Mouse (Mus musculus) urinary bladder, postnatal 14 days (tissue): ENCODE data around the gene Klhl11.

Experiments used
- DNase-seq: peaks from one replicate; pipeline ENCODE4 v3.0.0; 2021; ENCODE audit warnings: low spot score

Klhl11 gene

DNA sequence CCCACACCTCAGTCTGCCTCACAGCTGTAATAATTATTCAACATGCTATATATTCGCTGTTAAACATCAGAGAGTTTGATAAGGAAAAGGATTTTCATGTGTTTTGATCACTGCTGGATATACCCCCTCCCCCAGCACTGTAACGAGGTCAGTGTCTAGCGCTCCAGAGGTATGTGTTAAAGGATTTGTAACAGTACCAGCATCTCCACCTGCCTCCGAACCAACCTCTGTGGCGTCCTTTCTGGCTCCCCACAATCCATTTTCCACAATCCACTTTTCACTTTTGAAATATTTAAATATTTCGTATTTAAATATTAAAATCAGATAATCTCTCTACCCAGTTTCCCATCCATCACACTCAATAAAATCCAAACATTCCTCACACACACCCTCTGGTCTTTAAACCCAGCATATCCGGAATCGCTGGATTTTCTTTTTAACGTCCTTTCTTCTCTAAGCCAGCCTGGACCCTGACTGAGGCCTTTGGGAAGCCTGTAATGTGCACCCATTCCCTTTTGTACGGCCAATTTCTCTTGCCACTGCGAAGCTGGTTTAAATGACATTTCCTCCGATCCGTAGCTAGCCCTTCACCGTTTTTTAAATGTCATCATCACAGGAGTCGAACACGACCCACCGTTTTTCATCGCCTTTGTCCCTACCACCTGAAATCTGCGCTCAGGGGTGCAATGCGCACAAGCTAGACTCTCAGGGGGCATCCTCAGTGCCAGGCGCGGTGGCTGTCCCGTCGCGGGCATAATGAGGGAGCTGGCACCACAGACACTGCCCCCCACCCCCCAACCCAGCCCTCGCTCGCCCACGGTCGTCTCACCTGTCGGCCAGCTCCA, 967 bp downstream of the Klhl11 start:
- no peak for DNase-seq

DNA sequence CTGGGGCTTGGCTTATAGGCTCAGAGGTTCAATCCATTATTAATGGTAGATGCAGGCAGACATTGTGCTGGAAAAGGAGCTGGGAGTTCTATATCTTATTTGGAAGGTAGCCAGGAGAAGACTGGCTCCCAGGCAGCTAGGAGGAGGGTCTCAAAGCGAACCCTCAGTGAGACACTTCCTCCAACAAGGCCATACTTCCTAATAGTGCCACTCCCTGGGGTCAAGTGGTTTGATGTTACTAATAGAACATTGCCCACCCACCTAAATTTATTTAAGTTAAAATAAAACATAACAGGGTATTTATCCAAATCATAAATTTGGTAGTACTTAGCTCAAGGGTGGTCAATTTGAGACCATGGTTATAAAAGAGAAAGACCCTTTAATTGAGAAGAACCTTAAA, 6.7 kb downstream of the Klhl11 start:
- DNase-seq = no peak

DNA sequence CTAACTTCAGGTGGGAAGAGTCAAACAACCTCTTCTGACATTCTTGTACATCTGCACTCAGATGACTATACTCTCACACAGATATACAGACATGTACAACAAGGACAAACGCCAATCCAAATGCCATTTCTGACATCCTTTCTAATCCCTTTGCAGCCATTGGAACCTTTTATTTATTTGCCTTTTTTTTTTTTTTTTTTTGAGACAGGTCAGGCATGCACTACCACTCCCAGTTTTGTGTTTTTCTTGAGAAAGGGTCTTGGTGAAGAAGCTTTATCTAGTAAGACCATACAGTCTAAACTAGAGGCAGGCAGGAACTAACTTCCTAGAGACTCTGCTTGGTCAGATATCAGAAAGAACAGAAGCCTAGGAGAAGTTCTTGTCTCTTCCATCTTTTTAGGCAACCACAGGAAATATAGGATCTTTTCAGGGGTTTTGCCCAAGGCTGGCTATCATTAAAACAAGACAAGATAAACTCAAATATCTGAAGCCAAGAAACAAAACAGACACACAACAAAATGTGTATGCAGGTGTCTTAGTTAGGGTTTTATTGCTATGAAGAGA, 7.2 kb downstream of the Klhl11 start:
- no peak for DNase-seq

DNA sequence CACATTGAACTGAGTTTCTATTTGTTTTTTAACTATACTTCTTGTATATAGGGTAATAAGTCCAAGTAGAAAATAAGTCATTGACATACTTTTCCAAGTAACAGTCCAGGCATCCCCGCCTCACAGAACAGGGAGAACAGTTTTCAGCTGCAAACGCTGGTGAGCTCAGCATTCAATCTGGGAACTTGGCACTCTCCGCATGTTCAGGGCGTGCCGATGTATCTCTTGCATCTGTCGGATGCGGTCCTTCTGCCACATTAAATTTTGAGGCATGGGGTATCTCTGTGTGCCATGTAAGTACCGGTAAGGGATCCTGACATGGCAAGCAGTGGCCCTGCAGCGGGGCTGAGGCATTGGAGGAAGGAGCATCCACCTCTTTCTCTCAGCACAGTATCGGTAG, 9.8 kb downstream of the Klhl11 start:
- DNase-seq = no peak

DNA sequence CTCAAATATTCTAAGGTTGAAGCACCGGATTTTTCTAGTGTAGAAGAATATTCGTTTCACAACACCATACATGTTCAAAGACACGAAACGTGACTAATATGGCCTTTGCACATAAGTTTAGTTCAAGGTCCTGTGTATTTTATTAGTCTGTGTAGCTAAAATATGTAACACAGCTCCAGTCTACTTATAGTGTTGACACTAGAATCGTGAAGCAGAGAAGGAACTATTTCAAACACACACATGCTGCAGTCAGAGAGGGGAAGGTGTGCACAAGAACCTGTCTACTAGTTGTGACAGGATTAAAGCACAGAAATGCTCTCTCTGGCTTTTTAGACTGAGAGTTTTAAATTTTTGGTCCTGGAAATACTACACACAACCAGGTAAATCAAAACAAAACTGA, 14.8 kb downstream of the Klhl11 start:
- no peak for DNase-seq

DNA sequence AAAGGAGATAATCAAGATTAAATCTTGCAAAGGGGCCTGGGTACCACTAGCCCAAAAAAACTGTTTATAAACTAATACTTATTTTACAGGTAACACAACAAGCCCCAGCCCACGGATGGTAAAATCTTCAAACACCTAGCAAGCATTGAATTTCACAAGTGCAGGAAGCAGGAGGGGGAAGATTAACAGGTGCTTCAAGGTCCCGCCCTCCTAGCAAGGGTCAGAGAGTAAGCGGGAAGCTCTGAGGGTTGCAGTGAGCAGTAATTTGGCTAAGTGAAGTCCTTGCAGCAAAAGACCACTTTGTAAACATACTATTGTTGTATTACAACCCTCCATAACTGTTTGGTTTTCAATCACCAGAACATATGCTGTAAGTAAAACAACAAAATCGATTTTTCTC, 15.3 kb downstream of the Klhl11 start:
- no peak for DNase-seq

DNA sequence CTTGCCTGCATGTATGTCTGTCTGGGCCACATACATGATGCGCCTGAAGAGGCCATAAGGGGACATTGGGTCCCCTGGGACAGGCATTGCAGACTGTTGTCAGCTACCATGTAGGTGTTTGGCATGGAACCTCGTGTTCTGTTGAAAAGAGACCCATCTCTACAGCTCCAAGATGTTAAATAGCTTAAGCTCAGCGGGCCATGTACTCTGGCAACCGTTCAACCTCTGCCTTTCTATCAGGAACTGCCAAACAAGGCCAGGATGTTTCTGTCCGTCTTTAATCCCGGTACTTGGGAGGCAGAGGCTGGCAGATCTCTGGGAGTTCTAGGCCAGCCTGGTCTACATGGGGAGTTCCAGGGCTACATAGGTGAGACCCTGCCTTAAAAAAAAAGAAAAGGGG, 29.9 kb downstream of the Klhl11 start:
- DNase-seq = no peak

DNA sequence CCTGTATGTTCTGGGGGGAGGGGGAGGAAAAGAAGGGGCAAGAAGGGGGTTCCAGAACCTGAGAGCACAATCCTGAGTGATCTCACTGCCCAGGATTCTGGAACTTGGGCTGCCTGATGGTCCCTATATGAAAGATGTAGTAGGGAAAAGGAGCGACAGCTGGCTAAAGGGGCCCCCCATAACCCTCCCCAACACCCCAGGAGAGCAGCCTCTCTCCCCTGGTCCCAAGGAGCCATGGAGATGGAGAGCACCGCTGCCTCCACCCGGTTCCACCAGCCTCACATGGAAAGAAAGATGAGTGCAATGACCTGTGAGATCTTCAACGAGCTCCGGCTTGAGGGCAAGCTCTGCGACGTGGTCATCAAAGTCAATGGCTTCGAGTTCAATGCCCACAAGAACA, 30.7 kb downstream of the Klhl11 start, which contains the start of the genes Nt5c3b and Klhl10:
Nt5c3b (minus strand) TSS at position 12 of the 400 bp plus-strand sequence.
Klhl10 (plus strand) TSS at position 121 of the 400 bp plus-strand sequence.
- DNase-seq = no peak

DNA sequence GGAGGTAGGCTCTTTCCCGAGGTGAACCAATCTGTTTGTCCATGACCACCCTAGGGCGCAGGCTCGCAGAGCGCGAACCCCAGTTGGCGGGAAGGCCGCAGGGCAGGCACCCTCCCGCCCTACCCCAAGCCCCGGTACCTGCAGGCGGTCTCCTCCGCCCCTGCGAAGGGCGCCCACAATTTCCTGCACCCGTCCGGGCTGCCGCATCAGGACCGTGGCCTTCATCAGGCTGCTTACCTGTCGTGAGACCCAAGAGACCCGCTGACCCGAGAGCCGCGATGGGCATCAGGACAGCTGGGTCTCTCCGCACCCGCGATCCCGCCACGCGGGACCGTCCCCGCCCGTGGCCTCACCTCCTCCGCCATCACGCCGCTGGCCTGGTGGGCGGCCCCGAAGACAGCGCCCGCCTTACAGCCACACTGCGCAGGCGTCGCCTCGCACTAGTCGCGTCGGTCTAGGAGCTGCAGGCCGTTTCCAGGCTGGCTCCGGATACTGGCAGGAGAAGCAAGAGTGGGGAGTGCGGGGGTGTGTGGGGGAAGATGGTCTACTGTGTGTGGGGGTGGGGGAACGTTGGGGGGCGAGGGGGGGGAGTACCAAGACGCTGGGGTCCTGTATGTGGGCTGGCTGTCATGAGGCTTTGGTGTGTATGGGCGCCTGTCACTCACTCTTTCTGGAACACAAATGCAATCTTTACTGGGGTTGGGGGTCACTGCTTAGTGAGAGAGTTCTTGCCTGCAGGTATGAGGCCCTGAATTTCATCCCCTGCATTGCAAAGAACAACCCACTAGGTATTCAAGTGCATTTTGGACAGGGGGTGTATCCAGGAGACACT, 31.6 kb downstream of the Klhl11 start:
- peak; percentile 87 for DNase-seq

DNA sequence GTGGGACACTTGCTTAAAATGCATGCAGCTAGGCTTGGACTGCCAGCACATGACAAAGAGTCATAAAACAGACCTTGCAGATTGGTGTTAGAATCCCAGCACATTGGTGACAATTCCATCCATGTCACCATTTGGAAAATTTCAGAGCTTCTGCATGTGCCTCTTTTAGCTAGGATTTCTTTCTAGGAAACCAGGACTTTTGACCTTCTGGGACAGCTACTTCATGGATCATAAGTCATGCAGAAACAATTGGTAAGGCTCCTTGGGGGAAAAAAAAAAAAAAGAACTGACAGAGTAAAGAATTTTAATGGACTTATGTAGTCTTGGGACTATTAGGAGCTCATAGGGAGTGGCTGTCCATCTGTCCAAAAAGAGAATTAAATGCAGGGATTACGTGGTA, 34.6 kb downstream of the Klhl11 start:
- no peak for DNase-seq

DNA sequence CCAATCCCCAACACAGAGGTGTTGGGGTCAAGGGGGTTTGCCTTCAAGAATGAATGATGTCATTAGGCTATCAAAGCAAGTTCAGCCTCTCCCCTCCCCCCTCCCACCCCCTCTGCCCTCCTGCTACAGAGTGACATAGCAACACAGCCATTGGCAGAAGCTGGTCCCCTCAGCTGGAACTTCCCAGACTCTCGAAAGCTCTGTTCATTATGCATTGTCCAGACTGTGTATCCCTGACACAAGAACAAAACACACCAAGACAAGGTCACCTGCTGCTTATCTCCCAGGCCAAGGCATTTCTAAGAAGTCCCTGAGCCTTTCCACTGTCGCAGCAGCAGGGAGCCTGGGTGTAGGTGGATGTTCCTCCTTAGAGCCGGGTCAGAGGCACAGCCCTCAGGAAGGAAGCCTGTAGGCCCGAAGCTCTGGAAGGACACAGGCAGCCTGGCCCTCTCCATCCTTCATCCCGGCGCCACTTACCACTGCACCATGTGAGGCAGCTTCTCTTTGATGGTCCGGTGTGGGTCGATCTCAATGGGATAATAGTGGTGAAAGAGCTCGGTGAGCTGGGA, 36.8 kb downstream of the Klhl11 start:
- no peak for DNase-seq

DNA sequence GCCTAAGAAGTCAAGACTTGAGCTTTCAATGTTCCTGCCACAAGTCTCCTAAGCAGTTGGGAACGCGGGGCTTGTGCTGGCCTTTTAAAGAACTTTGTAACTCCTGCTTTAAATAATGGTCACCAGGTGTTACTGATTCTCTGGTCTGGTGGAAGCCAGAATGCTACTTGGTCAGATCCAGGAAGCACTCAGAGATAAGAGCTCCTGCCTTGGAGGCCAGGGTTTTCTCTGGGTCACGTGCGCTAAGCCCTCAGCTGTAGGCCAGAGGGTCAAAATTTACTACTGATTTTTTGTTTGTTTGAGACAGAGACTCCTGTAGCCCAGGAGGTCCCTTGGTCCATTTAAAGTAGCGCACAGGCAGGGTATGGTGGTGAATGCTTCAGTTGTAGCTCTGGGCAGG, 40.5 kb downstream of the Klhl11 start:
- no peak for DNase-seq

DNA sequence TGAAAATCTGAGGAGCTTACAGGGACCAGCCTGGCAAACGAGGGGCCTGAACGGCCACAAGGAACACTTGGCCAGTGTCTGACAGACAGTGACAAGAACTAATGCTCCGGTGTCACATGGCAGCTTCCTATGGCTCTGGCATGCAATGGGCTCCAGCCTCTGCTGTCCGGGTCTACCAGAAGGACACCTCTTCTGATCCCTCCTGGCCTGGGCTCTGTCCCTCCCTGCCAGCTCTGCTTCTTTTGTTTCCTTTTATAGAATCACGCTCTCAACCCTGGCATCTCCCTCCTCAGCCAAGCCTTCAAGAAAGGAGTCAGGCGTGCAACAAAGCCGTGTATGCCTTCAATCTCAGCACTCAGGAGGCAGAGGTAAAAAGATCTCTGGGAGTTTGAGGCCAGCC, 42.5 kb downstream of the Klhl11 start:
- no peak for DNase-seq

DNA sequence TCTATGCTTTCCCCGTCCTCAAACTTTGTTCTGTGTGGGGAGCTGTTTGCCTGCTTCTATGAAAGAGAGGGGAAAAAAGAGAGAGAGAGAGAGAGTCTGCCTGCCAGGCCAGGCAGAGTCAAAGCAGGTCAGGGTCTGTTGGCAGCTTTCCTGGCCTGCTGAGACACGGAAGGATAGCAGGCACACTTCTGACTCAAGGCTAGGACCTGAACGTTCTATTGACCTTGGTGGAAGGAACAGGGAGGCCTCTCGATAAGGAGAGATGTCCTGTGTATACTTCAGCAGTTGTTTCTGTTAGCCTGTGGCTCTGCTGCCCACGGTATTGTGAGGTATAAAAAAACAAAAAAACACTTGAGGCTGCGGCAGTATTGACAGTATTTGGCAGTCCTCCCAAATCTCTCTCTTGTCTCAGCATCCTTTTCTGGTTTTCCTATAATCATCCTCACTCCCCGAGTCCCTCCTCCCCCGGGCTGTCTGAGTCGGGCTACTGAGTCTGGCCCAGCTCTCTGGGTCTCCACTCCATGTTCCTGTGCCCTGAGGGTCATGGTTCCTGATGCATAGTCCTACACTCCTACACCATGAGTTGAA, 43.8 kb downstream of the Klhl11 start:
- no peak for DNase-seq

DNA sequence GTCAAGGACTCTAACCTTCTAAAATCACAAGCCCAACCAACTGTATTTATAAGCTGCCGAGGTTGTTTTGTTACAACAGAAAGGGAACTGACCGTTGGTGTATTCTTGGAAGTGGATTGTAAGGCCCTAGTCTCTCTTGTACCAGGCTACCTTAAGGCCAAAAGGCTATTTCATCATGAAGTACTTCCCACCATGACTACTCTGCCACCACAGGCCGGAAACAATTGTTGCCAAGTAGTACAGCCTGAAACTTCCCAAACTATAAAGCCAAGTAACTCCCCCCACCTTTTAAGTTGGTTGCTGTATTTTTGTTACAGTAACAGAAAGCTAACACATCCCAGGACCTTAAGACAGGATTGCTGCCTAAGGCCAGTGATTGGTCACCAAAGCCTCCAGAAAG, 45.7 kb downstream of the Klhl11 start:
- no peak for DNase-seq

DNA sequence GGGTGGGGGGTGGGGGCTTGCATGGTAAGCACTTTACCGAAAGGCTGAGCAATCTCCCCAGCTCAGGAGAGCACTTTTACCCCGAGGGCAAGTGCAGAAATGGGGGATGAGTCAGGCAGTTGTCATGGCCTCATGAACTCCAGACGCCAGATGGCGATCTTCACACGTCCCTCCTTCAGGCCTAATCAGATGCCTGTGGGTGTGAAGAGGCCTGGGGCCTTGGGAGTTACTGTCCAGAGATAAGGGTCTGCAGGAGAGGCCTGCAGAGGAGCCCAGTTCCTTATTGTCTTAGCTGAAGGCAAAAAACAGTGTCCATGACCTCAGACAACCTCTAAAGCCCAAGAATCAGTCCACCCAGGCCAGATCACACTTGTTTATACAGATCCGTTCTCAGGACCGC, 46.7 kb downstream of the Klhl11 start:
- DNase-seq = peak; percentile 86

DNA sequence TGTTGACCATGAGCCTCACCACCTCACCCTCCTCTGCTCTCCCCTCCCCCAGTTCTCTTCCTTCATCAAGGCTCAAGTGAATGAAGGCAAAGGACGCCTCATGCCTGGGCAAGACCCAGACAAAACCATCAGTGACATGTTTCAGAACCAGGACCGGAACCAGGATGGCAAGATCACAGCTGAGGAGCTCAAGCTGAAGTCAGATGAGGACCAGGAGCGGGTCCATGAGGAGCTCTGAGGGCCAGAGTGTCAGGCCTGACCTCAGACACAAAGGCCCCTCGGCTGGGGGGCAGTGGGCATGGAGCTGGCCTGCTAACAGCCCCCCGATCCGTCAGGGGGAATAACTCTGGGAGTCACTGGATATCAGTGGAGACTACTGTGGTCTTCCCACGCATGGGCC, 48.7 kb downstream of the Klhl11 start:
- no peak for DNase-seq

DNA sequence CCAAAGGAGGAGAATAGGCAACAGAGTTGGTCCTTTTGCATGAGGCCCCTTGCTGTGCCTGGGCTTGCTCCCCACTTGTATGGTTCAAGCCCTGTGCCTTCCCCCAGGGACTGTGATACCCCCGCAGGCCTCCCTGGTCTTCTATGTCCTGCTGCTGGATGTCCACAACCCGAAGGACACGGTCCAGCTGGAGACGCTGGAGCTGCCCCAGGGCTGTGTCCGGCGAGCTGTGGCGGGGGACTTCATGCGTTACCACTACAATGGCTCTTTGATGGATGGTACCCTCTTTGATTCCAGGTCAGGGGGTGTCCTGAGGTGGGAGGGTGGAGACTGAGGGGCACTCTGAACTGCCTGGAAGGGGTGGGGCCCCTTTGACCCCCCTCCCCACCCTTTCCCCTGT, 51.0 kb downstream of the Klhl11 start:
- no peak for DNase-seq

DNA sequence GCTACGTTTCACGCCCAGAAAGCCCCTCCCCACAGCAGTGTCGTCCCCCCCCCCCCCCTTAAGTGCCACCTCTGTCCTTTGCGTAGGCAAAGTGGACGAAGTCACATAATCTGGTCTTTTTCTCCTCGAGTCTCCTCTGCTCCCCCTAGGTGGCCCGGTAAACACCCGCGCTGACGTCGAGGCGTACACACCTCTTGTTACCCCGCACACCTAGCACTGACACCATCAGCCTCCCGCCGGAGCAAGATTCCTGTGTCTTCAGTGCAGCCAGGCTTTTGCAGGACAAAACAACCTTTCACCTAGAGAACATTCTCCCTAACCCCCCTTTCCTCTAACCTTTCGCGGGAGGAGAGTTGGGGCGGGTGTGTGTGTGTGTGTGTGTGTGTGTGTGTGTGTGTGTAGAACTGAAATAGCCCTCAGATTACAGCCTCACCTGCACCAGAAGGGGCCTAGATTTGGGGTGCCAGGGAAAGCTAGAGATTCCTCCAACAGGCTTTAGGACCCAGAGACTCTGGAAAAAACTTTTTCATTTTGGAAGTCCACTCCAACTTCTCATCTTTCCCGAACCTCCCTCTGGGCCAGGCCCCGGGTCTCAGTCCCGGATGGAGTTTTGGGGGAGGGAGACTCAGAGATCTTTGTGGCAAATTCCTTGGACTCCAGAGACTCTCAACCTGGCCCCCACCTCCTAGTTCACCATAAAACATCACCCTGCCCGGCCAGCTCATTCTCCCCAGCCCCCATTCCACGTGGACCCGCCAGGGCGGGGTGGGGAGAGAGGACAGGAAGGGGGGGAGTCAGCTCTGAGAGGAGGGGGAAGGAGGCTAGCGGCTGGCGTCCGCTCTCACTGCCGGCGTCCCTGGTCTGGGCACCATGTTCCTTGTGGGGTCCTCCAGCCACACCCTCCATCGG, 57.4 kb downstream of the Klhl11 start, which contains the start of gene Fkbp10:
Fkbp10 (plus strand) TSS at position 784 of the 909 bp plus-strand sequence.
- peak; percentile 71 for DNase-seq

DNA sequence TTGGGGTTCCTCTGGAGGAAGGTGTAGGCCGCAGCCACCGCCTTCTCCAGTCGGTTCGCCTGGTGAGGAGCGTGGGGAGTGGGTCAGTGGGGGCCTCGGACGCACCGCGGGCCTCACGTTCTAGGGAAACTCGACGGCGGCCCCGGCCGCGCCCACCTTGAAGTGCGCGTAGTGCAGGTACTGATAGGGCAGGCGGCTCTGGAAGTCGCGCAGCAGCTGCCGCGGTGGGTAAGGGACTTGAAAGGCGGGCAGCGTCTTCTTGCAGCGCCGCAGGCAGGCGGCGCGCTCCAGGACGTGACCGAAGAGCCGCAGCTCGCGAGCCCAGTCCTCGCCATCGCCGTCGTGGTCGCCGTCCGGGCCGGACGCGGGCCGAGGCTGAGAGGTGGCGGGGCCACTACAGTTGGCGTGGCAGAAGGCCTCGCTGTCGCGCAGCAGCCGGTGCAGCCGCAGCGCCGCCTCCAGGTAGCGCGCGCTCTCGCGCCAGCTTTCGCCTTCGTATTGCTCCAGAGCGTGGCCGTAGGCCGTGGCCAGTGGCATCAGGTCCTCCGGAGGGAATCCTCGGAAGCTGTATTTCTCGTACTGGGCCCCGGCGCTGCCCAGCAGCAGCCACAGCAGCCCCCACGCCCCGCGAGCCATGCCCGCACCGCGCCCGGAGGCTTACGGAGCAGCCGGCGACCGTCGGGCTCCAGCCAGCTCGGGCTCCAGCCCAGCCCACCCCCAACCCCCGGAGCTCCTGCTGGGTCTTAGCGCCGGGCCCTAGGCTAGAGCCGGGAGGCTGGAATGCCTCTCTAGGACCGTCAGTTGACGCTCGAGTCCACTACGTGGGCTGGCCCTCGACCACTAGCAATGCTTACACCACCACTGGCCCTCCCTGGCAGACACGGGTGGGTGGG, 58.3 kb downstream of the Klhl11 start, which contains the start of gene P3h4:
P3h4 (minus strand) TSS at position 816 of the 893 bp plus-strand sequence.
- peak; percentile 86 for DNase-seq
